29 mouse cellular contexts compared by ENCODE assay signal in genomic region chr16:55746159-55746558, GRCm38 (mm10).
DNase-seq lines count a peak whose midpoint lies in the region; ATAC-seq lines count a peak whose summit lies in the region.
"Had no signal": no experiment of that assay in that cellular context is flagged by ENCODE, and none has a peak within 500 bp of the region (broad histone marks: within the 10 kb centered on the region; RNA-seq: fewer than 3 reads in every experiment).

No protein-coding gene starts in this region.

- no peaks in the 10 kb centered on the region for H3K36me3 ChIP-seq in embryonic facial prominence, embryonic 13.5 days
- no peaks in the 10 kb centered on the region for H3K36me3 ChIP-seq in embryonic facial prominence, embryonic 10.5 days (replicated peaks)
- H3K36me3 ChIP-seq in midbrain, embryonic 11.5 days (ENCODE audit: control insufficient read depth, insufficient read depth, low read length) = no peaks in the 10 kb centered on the region
- H3K36me3 ChIP-seq in midbrain, embryonic 10.5 days = no peaks in the 10 kb centered on the region
- H3K36me3 ChIP-seq in forebrain, embryonic 16.5 days (ENCODE audit: control insufficient read depth, insufficient read depth) = no peaks in the 10 kb centered on the region
- H3K36me3 ChIP-seq: G1E; heart, embryonic 12.5 days; limb, embryonic 12.5 days; liver, embryonic 15.5 days; lung, embryonic 15.5 days; midbrain, embryonic 13.5 days; neural tube, embryonic 13.5 days had no signal

- H3K4me2 ChIP-seq in embryonic facial prominence, embryonic 13.5 days = no peak overlapping the region
- H3K4me2 ChIP-seq in midbrain, embryonic 11.5 days = no peak overlapping the region
- no peak overlapping the region for H3K4me2 ChIP-seq in forebrain, embryonic 16.5 days (ENCODE audit: low read length)
- H3K4me2 ChIP-seq: heart, embryonic 12.5 days; hindbrain, embryonic 14.5 days; limb, embryonic 12.5 days; liver, embryonic 15.5 days; lung, embryonic 15.5 days; midbrain, embryonic 13.5 days; neural tube, embryonic 13.5 days had no signal

- 0 out of 2 replicates have a peak overlapping the region, but pooled peaks have one; percentile 22 for H3K27ac ChIP-seq in embryonic facial prominence, embryonic 13.5 days
- no peak overlapping the region for H3K27ac ChIP-seq in embryonic facial prominence, embryonic 10.5 days (replicated peaks)
- no peak overlapping the region for H3K27ac ChIP-seq in midbrain, embryonic 11.5 days (ENCODE audit: low read depth, low read length)
- H3K27ac ChIP-seq in midbrain, embryonic 10.5 days (replicated peaks) = no peak overlapping the region
- H3K27ac ChIP-seq in forebrain, embryonic 16.5 days (ENCODE audit: low read length) = no peak overlapping the region
- H3K27ac ChIP-seq: gastrocnemius, adult 2 months; heart, adult 2 months; hindbrain, embryonic 14.5 days; limb, embryonic 12.5 days; liver, embryonic 15.5 days; lung, embryonic 15.5 days; midbrain, embryonic 13.5 days; neural tube, embryonic 13.5 days had no signal

- DNase-seq in embryonic facial prominence, embryonic 10.5 days (ENCODE audit: low spot score) = no peak
- DNase-seq in midbrain, embryonic 11.5 days (ENCODE audit: low spot score, missing footprints) = peak; percentile 70
- no peak for DNase-seq in midbrain, embryonic 10.5 days (ENCODE audit: low spot score)
- DNase-seq in retina, postnatal 1 day = peak; percentile 49
- DNase-seq in right cerebral cortex, postnatal 14 days = no peak
- DNase-seq in lung, adult 18-20 months = no peak
- DNase-seq: adrenal gland, postnatal 10 days; cerebellum, adult 2 months; cerebellum, postnatal 36 days; embryo, embryonic 11 days; gastrocnemius, adult 2 months; gastrocnemius, postnatal 36 days; heart, adult 2 months; kidney, adult 9 months; kidney, postnatal 10 days; right cerebral cortex, postnatal 25 days; thymus, postnatal 14 days had no signal

- no peaks in the 10 kb centered on the region for H3K9me3 ChIP-seq in embryonic facial prominence, embryonic 13.5 days
- H3K9me3 ChIP-seq in embryonic facial prominence, embryonic 10.5 days = no peaks in the 10 kb centered on the region
- no peaks in the 10 kb centered on the region for H3K9me3 ChIP-seq in midbrain, embryonic 11.5 days (ENCODE audit: control insufficient read depth, low read length)
- no peaks in the 10 kb centered on the region for H3K9me3 ChIP-seq in midbrain, embryonic 10.5 days (replicated peaks)
- H3K9me3 ChIP-seq in forebrain, embryonic 16.5 days (ENCODE audit: control insufficient read depth, low read length) = no peaks in the 10 kb centered on the region
- H3K9me3 ChIP-seq: G1E; liver, embryonic 15.5 days; lung, embryonic 15.5 days; midbrain, embryonic 13.5 days; neural tube, embryonic 13.5 days had no signal

- 68% methylated on average over 3 of the region's 3 CpGs for WGBS in embryonic facial prominence, embryonic 13.5 days
- 62% methylated on average over 3 of the region's 3 CpGs for WGBS in embryonic facial prominence, embryonic 10.5 days
- 75% methylated on average over 3 of the region's 3 CpGs for WGBS in midbrain, embryonic 11.5 days
- 65% methylated on average over 3 of the region's 3 CpGs for WGBS in midbrain, embryonic 10.5 days
- 21% methylated on average over 3 of the region's 3 CpGs for whole genome bisulfite sequencing in forebrain, embryonic 16.5 days

- no peak for ATAC-seq in embryonic facial prominence, embryonic 13.5 days (ENCODE audit: insufficient number of reproducible peaks, insufficient read depth, low FRiP score, low TSS enrichment, low read depth)
- no peak for ATAC-seq in midbrain, embryonic 11.5 days (ENCODE audit: low FRiP score)
- peak; percentile 91 for ATAC-seq in forebrain, embryonic 16.5 days
- ATAC-seq: intestine, embryonic 16.5 days; midbrain, embryonic 13.5 days; Patski had no signal

- H3K9ac ChIP-seq in embryonic facial prominence, embryonic 13.5 days = no peak overlapping the region
- H3K9ac ChIP-seq in midbrain, embryonic 11.5 days (ENCODE audit: low read length) = no peak overlapping the region
- no peak overlapping the region for H3K9ac ChIP-seq in forebrain, embryonic 16.5 days (replicated peaks; ENCODE audit: low read depth, low read length)
- H3K9ac ChIP-seq: heart, embryonic 12.5 days; hindbrain, embryonic 14.5 days; limb, embryonic 12.5 days; liver, embryonic 15.5 days; lung, embryonic 15.5 days; midbrain, embryonic 13.5 days; neural tube, embryonic 13.5 days had no signal

- H3K4me3 ChIP-seq in embryonic facial prominence, embryonic 13.5 days = no peak overlapping the region
- no peak overlapping the region for H3K4me3 ChIP-seq in embryonic facial prominence, embryonic 10.5 days
- no peak overlapping the region for H3K4me3 ChIP-seq in midbrain, embryonic 11.5 days (ENCODE audit: low read depth, low read length)
- H3K4me3 ChIP-seq in midbrain, embryonic 10.5 days = no peak overlapping the region
- H3K4me3 ChIP-seq in forebrain, embryonic 16.5 days (replicated peaks; ENCODE audit: low read length) = no peak overlapping the region
- H3K4me3 ChIP-seq: gastrocnemius, adult 2 months; heart, adult 2 months; heart, embryonic 12.5 days; limb, embryonic 12.5 days; liver, embryonic 15.5 days; lung, embryonic 15.5 days; midbrain, embryonic 13.5 days; neural tube, embryonic 13.5 days had no signal

- H3K27me3 ChIP-seq in embryonic facial prominence, embryonic 13.5 days = no peaks in the 10 kb centered on the region
- no peaks in the 10 kb centered on the region for H3K27me3 ChIP-seq in embryonic facial prominence, embryonic 10.5 days (replicated peaks; ENCODE audit: low read depth, poor library complexity, severe bottlenecking)
- H3K27me3 ChIP-seq in midbrain, embryonic 11.5 days (ENCODE audit: control insufficient read depth, insufficient read depth, low read length) = no peaks in the 10 kb centered on the region
- H3K27me3 ChIP-seq in midbrain, embryonic 10.5 days (ENCODE audit: low read depth, poor library complexity, severe bottlenecking) = no peaks in the 10 kb centered on the region
- H3K27me3 ChIP-seq in forebrain, embryonic 16.5 days (replicated peaks; ENCODE audit: control insufficient read depth, insufficient read depth, low read length) = no peaks in the 10 kb centered on the region
- H3K27me3 ChIP-seq: heart, embryonic 12.5 days; limb, embryonic 12.5 days; liver, embryonic 15.5 days; lung, embryonic 15.5 days; midbrain, embryonic 13.5 days; neural tube, embryonic 13.5 days; Patski had no signal

- H3K4me1 ChIP-seq in embryonic facial prominence, embryonic 13.5 days = 0 out of 2 replicates have a peak, but pooled peaks cover 10% of the 10 kb centered on the region
- H3K4me1 ChIP-seq in embryonic facial prominence, embryonic 10.5 days = peaks cover 7% of the 10 kb centered on the region
- no peaks in the 10 kb centered on the region for H3K4me1 ChIP-seq in midbrain, embryonic 11.5 days (ENCODE audit: control insufficient read depth, insufficient read depth, low read length)
- no peaks in the 10 kb centered on the region for H3K4me1 ChIP-seq in midbrain, embryonic 10.5 days
- no peaks in the 10 kb centered on the region for H3K4me1 ChIP-seq in forebrain, embryonic 16.5 days (replicated peaks; ENCODE audit: control insufficient read depth, insufficient read depth, low read length)
- H3K4me1 ChIP-seq: heart, embryonic 12.5 days; liver, embryonic 15.5 days; lung, embryonic 15.5 days; midbrain, embryonic 13.5 days; neural tube, embryonic 13.5 days had no signal

Comparison
In these comparisons a context has a peak if more than half of its experiments do, and no peak if none do; other contexts are left out.
1. DNase-seq: peak in midbrain, embryonic 11.5 days (single experiment) and retina, postnatal 1 day (single experiment); none in embryonic facial prominence, embryonic 10.5 days (single experiment), midbrain, embryonic 10.5 days (single experiment), right cerebral cortex, postnatal 14 days (single experiment) and lung, adult 18-20 months (0 of 2).